Mouse (Mus musculus) retina, postnatal 7 days (tissue): ENCODE results near the gene Toe1.
A peak's percentile ranks its signal among the peaks of the same experiment; 100 is the strongest.
"Not testable (repeated sequence)": the region's sequence is repeated elsewhere in the genome, so short reads cannot be mapped to it uniquely, and the experiment has no call there.

Experiments
- DNase-seq: peaks from one replicate; pipeline ENCODE4 v3.0.0-alpha.2; 2012; ENCODE audit warnings: low read depth, low spot score

The Toe1 gene

DNA sequence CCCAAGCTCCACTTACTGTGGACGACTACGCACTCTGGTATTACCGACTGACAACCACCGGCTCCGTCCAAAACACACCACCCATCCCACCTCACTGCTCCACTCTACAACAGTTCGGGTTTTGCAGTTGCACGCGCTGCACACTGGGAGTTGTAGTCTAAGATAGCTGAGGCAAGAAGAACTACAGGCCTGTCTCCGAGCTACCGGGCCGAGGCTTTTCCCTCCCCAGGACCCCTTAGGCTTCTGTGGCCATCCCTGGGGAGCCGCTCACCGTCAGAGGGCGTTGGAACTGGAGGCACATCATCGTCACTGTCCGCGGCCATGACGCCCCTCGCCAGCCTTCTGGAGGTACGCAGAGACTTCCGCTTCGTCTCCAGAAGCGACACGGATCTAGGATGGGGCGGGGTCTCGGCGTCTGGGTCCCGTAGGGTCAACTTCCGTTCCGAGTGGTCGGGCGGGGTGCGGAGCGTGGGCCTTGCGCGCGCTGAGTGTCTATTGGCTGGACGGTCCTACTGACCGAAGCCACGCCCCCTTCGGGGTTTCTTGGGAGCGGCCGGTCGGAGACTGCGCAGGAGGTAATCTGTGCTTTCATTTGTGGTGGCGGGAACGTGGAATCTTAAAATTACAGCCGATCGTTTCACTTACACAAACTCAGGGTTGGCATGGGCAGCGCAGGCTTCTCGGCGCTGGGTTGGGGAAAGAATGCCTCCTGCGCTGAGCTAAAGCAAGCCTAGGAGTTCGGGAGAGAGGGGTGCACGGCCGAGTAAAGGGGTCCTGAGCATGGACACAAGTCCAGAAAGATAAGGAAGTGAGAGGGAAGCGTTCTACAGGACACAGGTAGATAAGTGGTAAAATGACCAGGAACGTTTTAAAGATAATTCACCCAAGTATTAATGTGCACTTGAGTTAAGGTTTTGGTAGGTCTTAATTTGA is at the start of gene Toe1, which contains the start of gene Mutyh:
Gene Toe1, minus strand, starts transcription at position 444 of the 933 bp plus-strand sequence.
Gene Mutyh, plus strand, starts transcription at position 527 of the 933 bp plus-strand sequence.
- DNase-seq = peak; percentile 96

DNA sequence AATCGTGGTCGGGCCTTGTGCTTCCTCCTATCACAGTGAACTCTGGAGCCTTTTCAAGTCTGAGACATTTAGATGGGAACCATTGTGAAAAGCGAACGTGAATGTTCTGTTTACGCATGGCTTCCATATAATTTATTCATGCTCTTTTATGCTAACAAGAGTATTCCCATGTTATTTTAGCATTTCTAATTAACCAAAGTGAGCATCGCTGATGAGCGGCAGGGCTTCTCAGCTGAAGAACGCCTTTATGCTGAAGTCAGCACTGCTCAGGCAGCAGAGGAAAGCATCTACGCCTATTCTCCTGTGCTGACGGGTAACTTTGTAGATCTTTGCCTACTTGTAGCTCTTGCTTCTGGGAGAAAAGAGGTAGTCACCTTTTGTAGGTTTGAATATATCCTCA is 49.8 kb upstream of the Toe1 start:
- no peak for DNase-seq

GRCm38 (mm10) chr4:116854286-116854685 is 46.8 kb upstream of the Toe1 start:
- DNase-seq = no peak

- DNase-seq = no peak
Measured at GRCm38 (mm10) chr4:116849901-116850300, 42.5 kb upstream of the Toe1 start.

DNA sequence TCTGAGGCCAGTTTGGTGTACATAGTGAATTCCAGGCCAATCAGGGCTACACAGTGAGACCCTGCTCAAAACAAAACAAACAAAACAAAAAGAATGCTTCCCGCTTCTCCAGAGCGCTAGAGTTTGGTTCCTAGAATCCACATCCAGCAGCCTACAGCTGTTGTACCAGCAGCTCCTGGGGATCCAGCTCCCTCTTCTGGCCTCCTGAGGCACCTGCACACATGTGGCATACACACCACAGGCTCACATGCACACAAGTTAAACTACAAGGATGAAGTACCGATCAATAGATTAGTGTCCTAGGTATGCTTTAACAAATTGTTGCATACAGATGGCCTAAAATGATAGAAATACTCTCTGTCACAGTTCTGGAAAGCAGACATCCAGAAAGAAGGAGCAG is 36.9 kb upstream of the Toe1 start:
- no peak for DNase-seq

DNA sequence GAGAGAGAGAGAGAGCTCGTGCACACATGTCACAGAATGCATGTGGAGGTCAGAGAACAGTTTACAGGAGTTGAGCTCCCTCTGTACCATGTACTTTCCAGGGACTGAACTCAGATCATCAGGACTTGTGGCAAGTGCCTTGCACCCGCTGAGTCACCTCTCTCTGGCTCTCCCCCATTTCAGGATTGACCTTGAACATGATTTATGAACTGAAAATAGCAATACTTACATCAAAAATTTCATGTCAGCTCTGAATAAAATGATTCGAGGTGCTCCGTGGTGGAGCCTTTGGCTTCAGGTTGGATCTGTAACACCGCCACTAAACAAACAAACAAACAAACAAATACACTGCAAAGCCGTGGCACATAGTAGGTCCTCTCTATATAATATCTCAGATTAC is 33.4 kb upstream of the Toe1 start:
- no peak for DNase-seq

DNA sequence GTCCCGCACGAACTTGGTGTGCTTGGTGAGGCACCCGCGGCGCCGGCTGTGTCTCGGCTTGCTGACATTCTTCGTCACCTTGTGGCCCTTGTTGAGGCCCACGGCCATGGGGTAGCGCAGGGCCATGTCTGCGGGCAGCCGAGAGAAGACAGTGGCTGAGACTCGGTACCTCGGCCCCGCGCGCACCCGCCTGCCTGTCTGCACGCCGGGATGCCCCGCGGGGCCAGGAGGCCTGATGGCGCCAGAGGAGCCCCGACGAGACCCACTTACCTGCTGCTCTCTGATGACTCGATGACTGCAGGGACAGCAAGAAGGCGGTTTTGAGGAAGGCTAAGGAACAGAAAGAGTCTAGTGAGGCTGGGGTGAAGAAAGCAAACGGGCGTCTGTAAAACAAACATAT is 32.7 kb upstream of the Toe1 start:
- not testable (repeated sequence) for DNase-seq

GRCm38 (mm10) chr4:116838999-116839398 is 31.6 kb upstream of the Toe1 start:
- DNase-seq = no peak

DNA sequence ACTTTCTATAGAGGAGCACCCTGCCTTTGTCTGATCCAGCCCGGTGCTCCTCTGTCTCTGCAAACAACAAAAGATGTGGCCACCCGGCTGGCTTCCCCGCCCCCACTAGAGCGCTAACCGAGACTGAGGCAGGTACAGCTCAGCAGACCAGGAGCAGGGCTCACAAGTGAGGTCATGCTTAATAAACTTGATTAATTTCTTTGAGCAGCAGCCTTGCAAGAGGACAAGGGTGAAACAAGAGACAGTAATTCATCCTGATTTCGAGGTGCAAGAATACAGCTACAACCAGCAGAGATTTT is 22.6 kb upstream of the Toe1 start:
- no peak for DNase-seq

GRCm38 (mm10) chr4:116829364-116830069 is 22.1 kb upstream of the Toe1 start:
- no peak for DNase-seq

- peak; percentile 77 for DNase-seq
Measured at GRCm38 (mm10) chr4:116827819-116828218, 20.4 kb upstream of the Toe1 start.

DNA sequence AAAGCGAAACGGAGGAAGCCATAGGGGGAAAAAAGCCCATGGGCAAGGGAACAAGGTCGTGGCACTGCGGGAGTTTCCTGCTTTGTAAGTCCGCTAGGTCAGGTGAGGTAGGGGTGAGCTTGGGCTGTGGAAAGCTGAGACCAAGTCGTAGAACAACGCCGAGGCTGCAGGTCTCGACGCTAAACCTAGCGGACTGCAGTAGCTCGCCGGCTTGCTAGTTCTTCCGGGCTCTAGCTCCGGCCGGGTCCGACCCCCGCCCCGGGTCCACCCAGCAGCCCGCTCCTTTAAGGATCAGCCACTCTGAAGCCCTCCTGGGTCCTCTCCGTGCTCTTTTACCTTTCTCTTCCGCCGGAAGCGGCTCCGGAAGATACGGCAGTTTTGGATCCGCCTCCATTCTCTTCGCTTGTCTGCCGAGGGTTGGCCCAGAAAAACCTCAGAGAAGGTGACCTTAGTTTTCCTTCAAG is 17.1 kb upstream of the Toe1 start:
- peak; percentile 59 for DNase-seq

DNA sequence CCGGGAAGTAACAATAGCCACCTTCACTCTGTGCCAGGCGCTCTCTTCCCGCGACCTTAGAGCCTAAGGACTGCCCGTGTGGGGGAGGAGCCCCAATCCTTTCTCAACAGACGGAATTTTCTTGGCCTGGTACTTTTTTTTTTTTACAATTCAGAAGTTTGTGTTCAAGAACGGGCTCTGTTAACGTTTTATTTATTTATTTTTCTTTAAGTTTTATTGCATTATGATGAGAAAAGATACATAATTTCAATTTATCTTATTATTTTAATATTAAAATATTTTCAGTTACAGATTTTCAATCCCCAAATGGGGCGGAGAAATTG is 14.2 kb upstream of the Toe1 start, which contains the start of gene Hpdl:
Gene Hpdl, minus strand, starts transcription at position 14 of the 323 bp plus-strand sequence.
- no peak for DNase-seq

DNA sequence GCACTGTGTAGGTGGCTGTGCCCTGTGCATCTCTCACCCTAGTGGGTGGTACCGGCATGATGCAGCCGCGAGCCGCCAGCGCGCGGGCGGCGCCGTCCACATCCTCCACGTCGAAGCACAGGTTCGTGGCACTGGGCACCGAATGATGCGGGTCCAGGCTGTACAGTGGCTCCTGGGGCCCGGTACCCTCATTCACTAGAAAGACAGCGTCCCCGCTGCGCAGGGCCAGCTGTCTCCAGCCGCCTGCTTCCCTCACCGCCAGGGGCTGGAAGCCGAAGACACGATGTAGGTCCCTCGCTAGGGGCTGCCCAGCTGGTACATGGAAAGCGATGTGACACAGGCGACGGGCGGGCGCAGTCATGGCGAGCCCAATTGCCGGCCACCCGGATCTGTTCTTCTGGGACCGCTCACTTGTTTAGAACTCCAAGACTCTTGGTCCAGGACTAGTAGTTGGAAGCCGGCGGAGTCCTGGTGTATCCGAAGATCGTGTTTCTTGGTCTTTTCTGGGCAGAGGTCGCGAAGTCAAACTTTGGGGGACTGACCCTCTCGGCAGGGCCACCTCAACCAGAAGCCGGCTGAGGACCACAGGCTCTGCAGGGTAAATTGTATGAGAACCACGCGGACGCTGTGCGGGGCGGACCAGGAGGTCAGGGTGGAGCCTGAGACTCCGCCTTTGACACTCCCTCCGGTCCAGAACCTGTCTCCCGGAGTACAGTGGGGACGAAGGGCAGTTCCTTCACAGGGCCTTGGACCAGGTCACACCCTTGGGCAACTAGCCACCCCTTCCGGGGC is 13.7 kb upstream of the Toe1 start:
- DNase-seq = no peak

GRCm38 (mm10) chr4:116819968-116820901 is 12.8 kb upstream of the Toe1 start:
- no peak for DNase-seq

GRCm38 (mm10) chr4:116817486-116817885 is 10.0 kb upstream of the Toe1 start:
- DNase-seq = no peak

- no peak for DNase-seq
Measured at GRCm38 (mm10) chr4:116815276-116815675, 7.8 kb upstream of the Toe1 start.

DNA sequence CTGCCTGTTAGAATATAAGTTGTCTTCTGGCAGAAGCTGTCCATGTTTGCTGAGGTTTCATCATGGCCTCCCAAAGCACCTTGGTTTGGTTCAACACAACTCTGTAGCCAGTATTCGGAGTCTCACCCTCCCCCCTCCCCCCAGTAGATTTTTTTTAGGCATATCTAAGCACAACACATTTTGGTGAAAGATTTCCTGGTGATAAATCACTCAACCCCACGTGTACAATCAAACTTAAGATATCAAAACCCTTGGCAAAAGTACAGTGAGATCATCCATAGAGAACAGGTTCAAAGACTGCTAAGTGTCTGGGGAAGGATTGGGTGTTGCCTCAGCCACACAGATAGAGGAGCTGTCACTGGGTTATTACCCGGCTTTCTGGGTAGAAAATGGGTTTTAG is 3.6 kb upstream of the Toe1 start:
- DNase-seq = no peak

- DNase-seq = no peak
Measured at GRCm38 (mm10) chr4:116799901-116800300, 7.5 kb downstream of the Toe1 start.

- DNase-seq = no peak
Measured at GRCm38 (mm10) chr4:116796442-116797110, 10.9 kb downstream of the Toe1 start.
